Mouse (Mus musculus): Measurements from ENCODE around the gene Hip1. TPM values are rescaled to one million over a fixed set of nuclear protein-coding genes. Genes with fewer than 3 reads are reported as not detected.
A peak's percentile ranks its signal among the peaks of the same experiment; 100 is the strongest.

Hip1 gene
- polyA plus RNA-seq, 1 experiment from 2014 or later = 40.9 TPM

DNA sequence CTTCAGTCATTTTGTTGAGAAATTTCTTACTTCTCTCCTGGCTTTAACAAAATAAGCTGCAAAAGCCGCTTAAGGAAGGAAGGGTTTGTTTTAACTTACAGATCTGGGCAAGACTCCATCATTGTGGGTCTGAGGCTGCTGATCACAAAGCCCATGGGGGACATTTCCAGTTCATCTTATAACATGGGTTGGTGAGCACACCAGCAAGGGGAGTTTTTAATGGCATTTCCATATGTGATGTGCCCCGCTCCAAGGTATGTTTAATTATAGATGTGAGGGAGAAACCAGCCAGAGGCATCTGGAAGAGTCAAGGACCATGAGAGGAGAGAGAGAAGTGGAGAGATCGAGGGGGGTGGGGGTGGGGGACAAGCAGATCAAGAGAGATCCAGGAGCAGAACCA lies 12.8 kb upstream of the Hip1 start:
- ATAC-seq = no peak
- H3K9me3 ChIP-seq = no peaks in the 10 kb centered on the region
- no peak overlapping the region for H3K4me2 ChIP-seq (replicated peaks)
- H3K27ac ChIP-seq = peak overlapping the region; percentile 30; the same call in 1 of the 2 replicates
- H3K36me3 ChIP-seq = no peaks in the 10 kb centered on the region
- H3K9ac ChIP-seq (replicated peaks) = no peak overlapping the region
- no peak overlapping the region for H3K4me3 ChIP-seq (replicated peaks)
- 69% methylated on average over 3 of the region's 3 CpGs for WGBS
- peaks cover 3% of the 10 kb centered on the region; the same call in 1 of the 2 replicates for H3K4me1 ChIP-seq (replicated peaks)
- no peaks in the 10 kb centered on the region for H3K27me3 ChIP-seq

- WGBS = 27% methylated on average over 4 of the region's 4 CpGs
- ATAC-seq = peak; percentile 53; the same call in 1 of the 2 replicates
- Histone ChIP-seq H3K9ac (replicated peaks) (no peak overlapping the region), H3K27me3 (no peaks in the 10 kb centered on the region), H3K4me1 (replicated peaks) (peaks cover 3% of the 10 kb centered on the region; the same call in 1 of the 2 replicates), H3K4me2 (replicated peaks) (no peak overlapping the region), H3K36me3 (no peaks in the 10 kb centered on the region), H3K4me3 (replicated peaks) (no peak overlapping the region), H3K9me3 (no peaks in the 10 kb centered on the region), H3K27ac (peak overlapping the region; percentile 30; the same call in 1 of the 2 replicates)
These were observed 12.1 kb upstream of the Hip1 start for GRCm38 (mm10) chr5:135557051-135557450.

DNA sequence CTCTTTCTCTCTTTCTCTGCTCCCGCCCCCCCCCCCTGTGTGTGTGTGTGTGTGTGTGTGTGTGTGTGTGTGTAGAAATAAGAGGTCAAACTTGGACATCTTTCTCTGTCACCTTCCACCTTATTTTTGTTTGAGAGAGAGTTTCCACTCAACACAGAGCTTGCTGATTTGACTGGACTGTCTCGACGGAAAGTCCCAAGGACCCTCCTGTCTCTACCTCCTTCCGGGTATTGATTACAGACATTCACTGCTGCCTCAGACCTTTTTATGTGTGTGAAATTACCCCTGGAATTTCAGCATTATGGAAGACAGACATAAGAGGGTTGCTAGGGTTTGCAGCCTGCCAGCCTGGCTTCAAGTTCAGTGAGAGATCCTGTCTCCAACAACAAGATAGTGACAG lies 11.3 kb upstream of the Hip1 start:
- H3K27me3 ChIP-seq = no peaks in the 10 kb centered on the region
- WGBS = 74% methylated on average over 4 of the region's 4 CpGs
- H3K4me2 ChIP-seq (replicated peaks) = no peak overlapping the region
- no peak overlapping the region for H3K4me3 ChIP-seq (replicated peaks)
- ATAC-seq = no peak
- peaks cover 3% of the 10 kb centered on the region; the same call in 1 of the 2 replicates for H3K4me1 ChIP-seq (replicated peaks)
- H3K9me3 ChIP-seq = no peaks in the 10 kb centered on the region
- H3K27ac ChIP-seq = peak overlapping the region; percentile 21; the same call in 1 of the 2 replicates
- H3K9ac ChIP-seq (replicated peaks) = no peak overlapping the region
- no peaks in the 10 kb centered on the region for H3K36me3 ChIP-seq

DNA sequence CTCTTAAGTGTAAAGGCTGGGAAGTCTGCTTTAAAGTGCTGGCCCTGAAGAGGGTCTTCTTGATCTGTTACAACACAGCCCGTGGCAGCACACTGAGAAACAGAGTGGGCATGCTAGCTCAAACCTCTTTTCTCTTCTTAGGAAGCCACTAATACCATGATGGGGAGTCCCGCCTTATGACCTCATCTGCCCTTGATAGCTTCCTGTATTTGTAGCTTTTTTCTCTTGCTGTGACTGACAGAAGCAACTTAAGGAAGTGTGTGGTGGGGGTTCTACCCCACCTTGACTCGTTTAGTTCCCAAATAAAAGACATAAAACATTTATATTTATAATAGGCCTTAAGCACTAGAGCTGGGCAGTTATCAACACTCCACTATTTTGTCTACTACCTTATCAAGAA lies 6.7 kb upstream of the Hip1 start:
- WGBS = 77% methylated on average over 3 of the region's 3 CpGs
- no peak for ATAC-seq
- Histone ChIP-seq H3K27me3 (no peaks in the 10 kb centered on the region), H3K4me3 (replicated peaks) (no peak overlapping the region), H3K27ac (no peak overlapping the region), H3K36me3 (no peaks in the 10 kb centered on the region), H3K9ac (replicated peaks) (no peak overlapping the region), H3K4me2 (replicated peaks) (no peak overlapping the region), H3K4me1 (replicated peaks) (no peaks in the 10 kb centered on the region), H3K9me3 (no peaks in the 10 kb centered on the region)

DNA sequence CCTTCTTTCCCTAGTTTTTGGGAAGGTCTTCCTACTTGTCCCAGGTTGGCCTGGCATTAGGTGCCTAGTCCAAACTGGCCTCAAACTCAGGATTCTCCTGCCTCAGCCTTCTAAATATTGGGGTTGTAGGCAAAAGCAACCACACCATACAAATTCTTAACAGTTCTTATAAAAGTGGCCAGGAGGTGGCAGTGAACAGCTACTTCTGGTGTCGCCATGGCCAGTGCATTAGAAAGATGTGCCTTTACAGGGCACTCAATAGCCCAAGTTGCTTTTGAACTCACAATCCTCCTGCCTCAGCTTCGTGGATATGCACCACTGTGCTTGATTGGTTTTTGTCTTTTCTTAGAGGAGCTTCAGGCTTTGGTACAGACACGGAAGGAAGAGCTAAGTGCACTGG lies 6.0 kb upstream of the Hip1 start:
- H3K4me1 ChIP-seq (replicated peaks) = no peaks in the 10 kb centered on the region
- no peaks in the 10 kb centered on the region for H3K9me3 ChIP-seq
- 28% methylated on average over 3 of the region's 3 CpGs for WGBS
- ATAC-seq = no peak
- no peaks in the 10 kb centered on the region for H3K27me3 ChIP-seq
- H3K9ac ChIP-seq (replicated peaks) = no peak overlapping the region
- H3K27ac ChIP-seq = no peak overlapping the region
- H3K36me3 ChIP-seq = no peaks in the 10 kb centered on the region
- no peak overlapping the region for H3K4me2 ChIP-seq (replicated peaks)
- no peak overlapping the region for H3K4me3 ChIP-seq (replicated peaks)

- ATAC-seq = no peak
- Histone ChIP-seq H3K27ac (no peak overlapping the region), H3K4me1 (replicated peaks) (peaks cover 10% of the 10 kb centered on the region), H3K36me3 (no peaks in the 10 kb centered on the region), H3K4me3 (replicated peaks) (no peak overlapping the region), H3K9me3 (no peaks in the 10 kb centered on the region), H3K9ac (replicated peaks) (no peak overlapping the region), H3K27me3 (no peaks in the 10 kb centered on the region), H3K4me2 (replicated peaks) (no peak overlapping the region)
- 90% methylated on average over 2 of the region's 2 CpGs for WGBS
These were observed 3.1 kb upstream of the Hip1 start for GRCm38 (mm10) chr5:135547990-135548389.

GRCm38 (mm10) chr5:135544032-135544558 lies 825 bp downstream of the Hip1 start:
- peak overlapping the region; percentile 61 for H3K4me3 ChIP-seq (replicated peaks)
- no peaks in the 10 kb centered on the region for H3K27me3 ChIP-seq
- peak overlapping the region; percentile 73 for H3K9ac ChIP-seq (replicated peaks)
- H3K9me3 ChIP-seq = no peaks in the 10 kb centered on the region
- no peaks in the 10 kb centered on the region for H3K36me3 ChIP-seq
- WGBS = 5% methylated on average over 15 of the region's 15 CpGs
- H3K4me1 ChIP-seq (replicated peaks) = peaks cover 10% of the 10 kb centered on the region
- ATAC-seq = no peak
- H3K4me2 ChIP-seq (replicated peaks) = peak overlapping the region; percentile 93
- no peak overlapping the region for H3K27ac ChIP-seq

GRCm38 (mm10) chr5:135537794-135538214 lies 7.1 kb downstream of the Hip1 start:
- no peak for ATAC-seq
- no peaks in the 10 kb centered on the region for H3K36me3 ChIP-seq
- whole genome bisulfite sequencing = 81% methylated on average over 10 of the region's 10 CpGs
- H3K9ac ChIP-seq (replicated peaks) = no peak overlapping the region
- no peak overlapping the region for H3K27ac ChIP-seq
- no peak overlapping the region for H3K4me3 ChIP-seq (replicated peaks)
- no peak overlapping the region for H3K4me2 ChIP-seq (replicated peaks)
- H3K4me1 ChIP-seq (replicated peaks) = no peaks in the 10 kb centered on the region
- H3K27me3 ChIP-seq = no peaks in the 10 kb centered on the region
- no peaks in the 10 kb centered on the region for H3K9me3 ChIP-seq

DNA sequence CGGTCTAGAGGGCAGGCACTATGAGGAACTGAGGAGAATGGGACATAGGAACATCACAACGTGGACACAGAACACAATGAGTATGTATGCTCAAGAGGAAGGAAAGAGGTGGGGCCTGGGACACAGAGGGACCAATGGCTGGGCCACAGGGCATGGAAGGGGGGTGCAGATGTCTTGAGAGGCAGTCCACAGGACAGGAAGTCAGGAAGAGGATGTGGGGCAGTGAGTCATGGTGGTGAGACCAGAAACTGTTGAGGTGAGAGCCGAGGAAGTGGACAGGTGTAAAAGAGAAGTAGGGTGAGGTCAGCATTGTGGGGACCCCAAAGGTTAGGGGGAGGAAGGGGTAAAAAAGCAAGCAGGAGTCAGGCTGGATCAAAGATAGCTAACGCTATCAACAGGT lies 7.6 kb downstream of the Hip1 start:
- H3K9ac ChIP-seq (replicated peaks) = no peak overlapping the region
- H3K4me3 ChIP-seq (replicated peaks) = no peak overlapping the region
- no peak overlapping the region for H3K4me2 ChIP-seq (replicated peaks)
- no peaks in the 10 kb centered on the region for H3K36me3 ChIP-seq
- H3K4me1 ChIP-seq (replicated peaks) = no peaks in the 10 kb centered on the region
- 82% methylated on average over 4 of the region's 4 CpGs for WGBS
- H3K27me3 ChIP-seq = no peaks in the 10 kb centered on the region
- no peak overlapping the region for H3K27ac ChIP-seq
- ATAC-seq = no peak
- H3K9me3 ChIP-seq = no peaks in the 10 kb centered on the region

DNA sequence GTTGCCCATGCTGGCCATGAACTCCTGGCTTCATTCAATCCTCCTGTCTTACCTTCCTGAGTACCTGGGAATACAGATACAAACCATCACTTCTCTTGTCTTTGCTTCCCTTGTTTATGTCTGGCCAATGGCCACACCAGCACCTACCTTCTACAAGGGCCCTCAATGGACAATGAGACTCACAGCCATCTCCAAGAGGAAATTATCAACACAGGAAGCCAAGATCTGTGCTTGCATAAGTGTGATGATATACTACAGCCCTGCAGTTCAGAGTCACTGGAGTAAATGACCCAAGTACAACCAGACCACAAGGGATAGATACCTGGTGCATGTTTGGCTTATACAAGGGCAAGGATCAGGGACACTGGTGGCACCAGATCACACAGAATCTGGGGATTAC lies 9.1 kb downstream of the Hip1 start:
- Histone ChIP-seq H3K27ac (no peak overlapping the region), H3K36me3 (no peaks in the 10 kb centered on the region), H3K4me3 (replicated peaks) (no peak overlapping the region), H3K4me1 (replicated peaks) (no peaks in the 10 kb centered on the region), H3K9ac (replicated peaks) (no peak overlapping the region), H3K9me3 (no peaks in the 10 kb centered on the region), H3K4me2 (replicated peaks) (no peak overlapping the region), H3K27me3 (no peaks in the 10 kb centered on the region)
- ATAC-seq = no peak

DNA sequence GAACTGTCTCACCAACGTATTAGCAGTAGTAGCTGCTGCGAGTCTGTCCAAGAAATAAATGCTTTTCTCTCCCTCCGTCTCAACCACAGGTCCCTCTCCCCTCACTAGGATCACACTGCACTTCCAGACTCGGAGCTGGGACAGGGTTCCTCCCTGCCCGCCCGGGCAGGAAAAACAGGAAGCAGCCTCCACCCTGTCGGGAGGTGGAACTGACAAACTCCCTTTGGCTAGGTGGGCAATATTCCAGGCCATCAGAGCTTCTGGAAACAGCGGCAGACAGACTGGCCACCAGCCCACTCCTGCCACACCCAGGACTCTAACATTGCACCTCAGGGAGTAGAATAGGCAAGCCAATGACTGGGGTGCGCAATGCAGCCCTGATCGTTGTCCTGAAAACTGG lies 11.5 kb downstream of the Hip1 start:
- Histone ChIP-seq H3K27me3 (no peaks in the 10 kb centered on the region), H3K4me3 (replicated peaks) (no peak overlapping the region), H3K36me3 (no peaks in the 10 kb centered on the region), H3K27ac (no peak overlapping the region), H3K9ac (replicated peaks) (no peak overlapping the region), H3K4me1 (replicated peaks) (no peaks in the 10 kb centered on the region), H3K9me3 (no peaks in the 10 kb centered on the region), H3K4me2 (replicated peaks) (no peak overlapping the region)
- WGBS = 84% methylated on average over 10 of the region's 10 CpGs
- no peak for ATAC-seq

GRCm38 (mm10) chr5:135531306-135531845 lies 13.5 kb downstream of the Hip1 start:
- no peaks in the 10 kb centered on the region for H3K4me1 ChIP-seq (replicated peaks)
- no peaks in the 10 kb centered on the region for H3K27me3 ChIP-seq
- H3K27ac ChIP-seq = no peak overlapping the region
- H3K36me3 ChIP-seq = no peaks in the 10 kb centered on the region
- no peak overlapping the region for H3K4me3 ChIP-seq (replicated peaks)
- ATAC-seq = no peak
- WGBS = 87% methylated on average over 11 of the region's 11 CpGs
- H3K9ac ChIP-seq (replicated peaks) = no peak overlapping the region
- H3K4me2 ChIP-seq (replicated peaks) = no peak overlapping the region
- H3K9me3 ChIP-seq = no peaks in the 10 kb centered on the region

- H3K27ac ChIP-seq = no peak overlapping the region
- no peaks in the 10 kb centered on the region for H3K36me3 ChIP-seq
- 91% methylated on average over 2 of the region's 2 CpGs for WGBS
- H3K9ac ChIP-seq (replicated peaks) = no peak overlapping the region
- H3K9me3 ChIP-seq = no peaks in the 10 kb centered on the region
- no peak for ATAC-seq
- no peak overlapping the region for H3K4me2 ChIP-seq (replicated peaks)
- no peaks in the 10 kb centered on the region for H3K27me3 ChIP-seq
- H3K4me1 ChIP-seq (replicated peaks) = no peaks in the 10 kb centered on the region
- H3K4me3 ChIP-seq (replicated peaks) = no peak overlapping the region
These were observed 15.0 kb downstream of the Hip1 start for GRCm38 (mm10) chr5:135529964-135530363.

Data from midbrain, embryonic 13.5 days (tissue).